Mouse (Mus musculus) liver, embryonic 15.5 days (tissue): ENCODE results near the gene Capn5. TPM values are rescaled to one million over a fixed set of nuclear protein-coding genes. Genes with fewer than 3 reads are reported as not detected.

ENCODE experiments used
- ATAC-seq: fragments of 200-750 bp; cut with Nextera tagmentation; 2 replicates; pipeline ENCODE4 v1.8.0; 2017; ENCODE audit warnings: moderate number of reproducible peaks, mild to moderate bottlenecking, moderate library complexity; ENCODE audit not compliant: insufficient read depth
- H3K27ac ChIP-seq: fragments of 300-500 bp; sonication (generic); replicated peaks from 2 replicates; pipeline ENCODE4 v1.5.1; 2015; ENCODE audit warnings: mild to moderate bottlenecking, inconsistent platforms
- H3K27me3 ChIP-seq: fragments of 300-500 bp; sonication (generic); 2 replicates; pipeline ENCODE4 v1.6.1; 2015; ENCODE audit warnings: mild to moderate bottlenecking, inconsistent platforms
- H3K36me3 ChIP-seq: fragments of 300-500 bp; sonication (generic); replicated peaks from 2 replicates; pipeline ENCODE4 v1.6.1; 2015; ENCODE audit warnings: moderate library complexity, mild to moderate bottlenecking, inconsistent platforms
- H3K4me1 ChIP-seq: fragments of 300-500 bp; sonication (generic); replicated peaks from 2 replicates; pipeline ENCODE4 v1.6.1; 2015; ENCODE audit warnings: inconsistent platforms
- H3K4me2 ChIP-seq: fragments of 300-500 bp; sonication (generic); 2 replicates; pipeline ENCODE4 v1.6.1; 2015; ENCODE audit warnings: moderate library complexity, mild to moderate bottlenecking, inconsistent platforms
- H3K4me3 ChIP-seq: fragments of 300-500 bp; sonication (generic); replicated peaks from 2 replicates; pipeline ENCODE4 v1.5.1; 2015; ENCODE audit warnings: mild to moderate bottlenecking, inconsistent platforms
- H3K9ac ChIP-seq: fragments of 300-500 bp; sonication (generic); 2 replicates; pipeline ENCODE4 v1.6.1; 2015; ENCODE audit warnings: moderate library complexity, mild to moderate bottlenecking, inconsistent platforms
- H3K9me3 ChIP-seq: fragments of 300-500 bp; sonication (generic); replicated peaks from 2 replicates; pipeline ENCODE4 v1.6.1; 2016; ENCODE audit warnings: inconsistent platforms
- WGBS: fragments of 180-500 bp; shearing (Covaris S2); methylation state at CpG from one replicate; pipeline ENCODE4 v1.1.7; 2015; ENCODE audit warnings: mixed read lengths; ENCODE audit not compliant: insufficient replicate concordance; 5-methylcytosine and 5-hydroxymethylcytosine counted together
- polyA plus RNA-seq: library from polyadenylated mRNA; unstranded; fragments of >200 nt; fragmentation: Nextera tagmentation; extraction: Ambion mirVana; gene quantifications from 2 replicates; pipeline ENCODE4 v1.2.1, GENCODE M21; 2015

Gene Capn5
- polyA plus RNA-seq, 1 experiment from 2014 or later, result 14.3 TPM

- Histone ChIP-seq H3K36me3 (peaks cover 54% of the 10 kb centered on the region), H3K4me1 (peaks cover 15% of the 10 kb centered on the region), H3K27ac (no peak overlapping the region), H3K9ac (no peak overlapping the region), H3K27me3 (no peaks in the 10 kb centered on the region), H3K9me3 (no peaks in the 10 kb centered on the region), H3K4me2 (no peak overlapping the region), H3K4me3 (no peak overlapping the region)
- ATAC-seq, result no peak
- 75% methylated on average over 10 of the region's 10 CpGs for WGBS
Measured at GRCm38 (mm10) chr7:98148721-98149407, 29.2 kb downstream of the Capn5 start.

GRCm38 (mm10) chr7:98147766-98148165 is 30.3 kb downstream of the Capn5 start:
- peaks cover 18% of the 10 kb centered on the region for H3K4me1 ChIP-seq
- H3K4me3 ChIP-seq, result no peak overlapping the region
- no peak overlapping the region for H3K4me2 ChIP-seq
- H3K27ac ChIP-seq, result no peak overlapping the region
- H3K9ac ChIP-seq, result no peak overlapping the region
- H3K36me3 ChIP-seq, result peaks cover 48% of the 10 kb centered on the region
- ATAC-seq, result no peak
- 83% methylated on average over 8 of the region's 8 CpGs for WGBS
- no peaks in the 10 kb centered on the region for H3K27me3 ChIP-seq
- no peaks in the 10 kb centered on the region for H3K9me3 ChIP-seq

DNA sequence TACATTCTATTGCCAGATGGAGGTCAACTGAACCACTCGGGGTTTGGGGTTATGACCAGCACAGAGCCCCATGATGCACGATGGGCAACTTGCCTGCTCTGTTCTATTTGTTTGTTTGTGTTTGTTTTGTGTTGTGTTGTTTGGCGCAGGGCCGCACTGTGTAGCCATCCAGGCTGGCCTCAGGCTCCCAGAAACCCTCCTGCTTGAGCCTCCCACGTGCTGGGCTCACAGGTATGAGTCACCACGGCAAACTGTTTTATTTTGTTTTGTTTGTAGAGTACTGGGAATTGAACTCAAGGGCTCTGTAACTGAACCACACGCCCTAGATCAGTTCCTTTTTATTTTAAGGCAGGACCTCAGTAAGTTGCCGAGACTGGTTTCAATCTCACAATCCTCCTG is 31.6 kb downstream of the Capn5 start:
- 73% methylated on average over 8 of the region's 8 CpGs for WGBS
- Histone ChIP-seq H3K27ac (no peak overlapping the region), H3K9me3 (no peaks in the 10 kb centered on the region), H3K36me3 (peaks cover 40% of the 10 kb centered on the region), H3K9ac (no peak overlapping the region), H3K4me2 (no peak overlapping the region), H3K4me1 (peaks cover 29% of the 10 kb centered on the region), H3K27me3 (no peaks in the 10 kb centered on the region), H3K4me3 (no peak overlapping the region)
- ATAC-seq, result no peak

DNA sequence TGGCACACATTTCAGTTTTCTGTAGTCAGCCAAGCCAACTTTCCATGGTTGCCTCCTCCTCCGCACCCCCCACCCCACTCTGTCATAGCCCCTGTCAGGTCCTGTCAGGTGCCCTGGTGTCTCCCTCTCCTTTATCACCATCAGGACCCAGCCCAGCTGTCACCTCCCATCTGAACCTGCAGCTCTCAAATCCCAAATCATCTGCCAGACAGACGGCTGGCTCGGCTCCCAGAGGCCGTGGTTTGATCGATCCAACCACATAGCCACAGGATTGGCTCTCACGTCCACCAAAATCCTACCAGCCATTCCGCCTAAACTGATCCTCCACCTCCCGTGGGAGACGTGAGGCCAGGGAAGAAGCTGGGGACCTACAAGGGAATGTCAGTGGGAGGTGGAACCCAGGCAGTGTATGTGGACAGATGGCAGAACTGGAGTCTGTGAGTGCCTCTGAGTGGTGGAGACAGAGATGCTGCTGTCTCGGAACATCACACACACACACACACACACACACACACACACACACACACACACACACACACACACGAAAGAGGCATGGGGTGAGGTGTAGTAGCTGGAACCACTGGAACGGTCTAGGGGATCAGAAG is 32.1 kb downstream of the Capn5 start:
- Histone ChIP-seq H3K27me3 (no peaks in the 10 kb centered on the region), H3K9me3 (no peaks in the 10 kb centered on the region), H3K36me3 (peaks cover 40% of the 10 kb centered on the region), H3K27ac (no peak overlapping the region), H3K4me2 (no peak overlapping the region), H3K4me1 (peaks cover 33% of the 10 kb centered on the region), H3K4me3 (no peak overlapping the region), H3K9ac (no peak overlapping the region)
- no peak for ATAC-seq
- 67% methylated on average over 12 of the region's 12 CpGs for WGBS

DNA sequence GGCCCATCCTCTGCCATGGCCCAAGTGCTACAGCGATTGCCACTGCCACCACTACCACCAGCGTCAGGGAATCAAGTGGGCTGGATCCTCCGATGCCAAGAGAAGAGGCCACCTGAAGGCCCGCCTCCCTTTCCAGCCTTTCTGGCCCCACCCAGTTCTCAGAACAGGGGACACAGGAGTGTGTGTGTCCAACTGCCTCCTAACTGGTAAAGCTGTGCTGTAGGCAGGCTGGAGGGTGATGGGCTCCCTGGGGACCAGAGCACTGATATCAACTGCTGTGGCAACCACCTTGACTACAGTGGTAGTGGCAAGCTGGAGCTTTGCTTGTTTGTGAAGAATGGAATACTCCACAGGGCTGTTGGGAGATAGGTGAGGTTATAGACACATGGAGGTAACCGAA is 32.7 kb downstream of the Capn5 start, which contains the start of gene Omp:
TSS of gene Omp (minus strand) at position 101 of the 400 bp plus-strand sequence.
- Histone ChIP-seq H3K9me3 (no peaks in the 10 kb centered on the region), H3K4me2 (no peak within 1 kb of the TSS), H3K27ac (no peak within 1 kb of the TSS), H3K9ac (no peak within 1 kb of the TSS), H3K4me3 (no peak within 1 kb of the TSS), H3K36me3 (peaks cover 38% of the 10 kb centered on the region), H3K27me3 (no peaks in the 10 kb centered on the region), H3K4me1 (peaks cover 35% of the 10 kb centered on the region)
- 70% methylated on average over 5 of the region's 5 CpGs for WGBS
- no peak for ATAC-seq

- ATAC-seq, result no peak
- no peaks in the 10 kb centered on the region for H3K27me3 ChIP-seq
- H3K9me3 ChIP-seq, result no peaks in the 10 kb centered on the region
- peaks cover 25% of the 10 kb centered on the region for H3K36me3 ChIP-seq
- no peak overlapping the region for H3K4me3 ChIP-seq
- H3K4me2 ChIP-seq, result no peak overlapping the region
- WGBS, result 69% methylated on average over 3 of the region's 3 CpGs
- no peak overlapping the region for H3K27ac ChIP-seq
- H3K9ac ChIP-seq, result no peak overlapping the region
- peaks cover 35% of the 10 kb centered on the region for H3K4me1 ChIP-seq
Measured at GRCm38 (mm10) chr7:98142648-98143047, 35.4 kb downstream of the Capn5 start.

DNA sequence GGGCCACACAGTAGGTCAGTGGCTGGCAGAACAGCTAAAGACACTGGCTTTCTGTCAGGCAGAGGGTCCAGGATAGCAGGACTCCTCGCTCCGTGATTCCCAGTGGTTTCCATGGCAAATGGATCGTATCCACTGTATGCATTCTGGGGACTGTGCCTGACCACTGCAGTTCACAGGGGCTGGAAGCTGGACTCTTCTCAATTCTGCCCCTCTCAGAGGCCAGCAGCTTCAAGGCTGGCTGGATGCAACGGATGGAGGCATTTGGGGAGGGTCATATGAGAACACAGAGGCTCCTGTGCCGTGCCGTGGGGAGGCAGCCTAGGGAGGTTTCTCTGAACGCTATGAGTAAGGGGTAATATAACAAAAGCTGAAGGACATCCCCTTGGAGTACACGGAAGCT is 35.8 kb downstream of the Capn5 start:
- no peak overlapping the region for H3K27ac ChIP-seq
- peaks cover 35% of the 10 kb centered on the region for H3K4me1 ChIP-seq
- no peaks in the 10 kb centered on the region for H3K27me3 ChIP-seq
- H3K4me3 ChIP-seq, result no peak overlapping the region
- H3K36me3 ChIP-seq, result peaks cover 23% of the 10 kb centered on the region
- H3K9me3 ChIP-seq, result no peaks in the 10 kb centered on the region
- no peak overlapping the region for H3K9ac ChIP-seq
- ATAC-seq, result no peak
- WGBS, result 78% methylated on average over 8 of the region's 8 CpGs
- H3K4me2 ChIP-seq, result no peak overlapping the region

DNA sequence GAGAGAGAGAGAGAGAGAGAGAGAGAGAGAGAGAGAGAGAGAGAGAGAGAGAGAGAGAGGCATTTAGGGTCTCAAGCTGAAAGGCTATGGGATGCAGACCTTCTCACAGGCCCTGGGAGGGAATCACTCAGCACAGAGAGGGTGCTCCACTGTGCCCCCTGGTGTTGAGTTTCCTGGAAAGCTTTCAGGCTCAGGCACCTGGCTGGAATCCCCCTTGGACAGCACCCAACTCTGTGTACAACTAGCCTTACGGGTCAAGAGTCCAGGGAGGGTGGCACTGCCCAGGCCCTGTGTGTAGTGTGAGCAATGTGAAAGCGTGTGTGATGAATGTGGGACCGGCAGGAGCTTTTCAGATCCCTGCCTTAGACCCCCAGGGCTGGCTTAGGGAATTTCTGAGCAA is 36.9 kb downstream of the Capn5 start:
- Histone ChIP-seq H3K4me1 (peaks cover 35% of the 10 kb centered on the region), H3K36me3 (peaks cover 15% of the 10 kb centered on the region)
- 75% methylated on average over 3 of the region's 3 CpGs for WGBS

GRCm38 (mm10) chr7:98140597-98140996 is 37.5 kb downstream of the Capn5 start:
- peak; percentile 73 for ATAC-seq
- H3K4me2 ChIP-seq, result no peak overlapping the region
- 16% methylated on average over 2 of the region's 2 CpGs for WGBS

More for the DNA sequence above, 36.9 kb downstream of the Capn5 start:
- no peaks in the 10 kb centered on the region for H3K9me3 ChIP-seq
- no peaks in the 10 kb centered on the region for H3K27me3 ChIP-seq
- no peak overlapping the region for H3K4me3 ChIP-seq
- ATAC-seq, result no peak; the same call in 1 of the 2 replicates
- H3K27ac ChIP-seq, result no peak overlapping the region
- H3K9ac ChIP-seq, result no peak overlapping the region
- no peak overlapping the region for H3K4me2 ChIP-seq

DNA sequence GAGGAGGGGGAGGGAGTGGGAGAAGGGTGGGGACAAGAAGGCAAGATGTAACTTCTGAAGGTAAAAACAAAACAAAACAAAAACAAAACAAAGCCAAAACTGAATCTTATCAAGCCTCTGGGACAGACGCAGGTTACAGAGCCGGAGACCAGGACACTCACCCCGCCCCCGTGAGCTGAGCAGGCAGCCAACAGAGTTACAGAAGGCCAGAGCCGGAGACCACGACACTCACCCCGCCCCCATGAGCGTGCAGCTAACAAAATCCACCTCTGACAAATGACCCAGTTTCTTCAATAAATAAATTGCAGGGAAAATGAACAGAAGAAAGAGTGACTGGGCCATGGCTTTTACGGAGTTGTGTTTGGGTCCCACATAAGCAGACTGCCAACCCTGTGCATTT is 38.9 kb downstream of the Capn5 start:
- H3K27ac ChIP-seq, result no peak overlapping the region
- 28% methylated on average over 9 of the region's 9 CpGs for WGBS
- no peak overlapping the region for H3K4me3 ChIP-seq
- H3K9me3 ChIP-seq, result no peaks in the 10 kb centered on the region
- H3K4me1 ChIP-seq, result peaks cover 30% of the 10 kb centered on the region
- no peak overlapping the region for H3K4me2 ChIP-seq
- no peak overlapping the region for H3K9ac ChIP-seq
- no peaks in the 10 kb centered on the region for H3K27me3 ChIP-seq
- ATAC-seq, result no peak
- H3K36me3 ChIP-seq, result peaks cover 16% of the 10 kb centered on the region

More at GRCm38 (mm10) chr7:98140597-98140996, 37.5 kb downstream of the Capn5 start:
- Histone ChIP-seq H3K4me3 (no peak overlapping the region), H3K36me3 (peaks cover 16% of the 10 kb centered on the region), H3K9ac (no peak overlapping the region), H3K27ac (0 out of 2 replicates have a peak overlapping the region, but pooled peaks have one; percentile 11), H3K27me3 (no peaks in the 10 kb centered on the region), H3K4me1 (peaks cover 32% of the 10 kb centered on the region), H3K9me3 (no peaks in the 10 kb centered on the region)

GRCm38 (mm10) chr7:98137995-98138394 is 40.1 kb downstream of the Capn5 start:
- 79% methylated on average over 2 of the region's 2 CpGs for WGBS
- H3K36me3 ChIP-seq, result peaks cover 15% of the 10 kb centered on the region; the same call in 1 of the 2 replicates
- no peak for ATAC-seq
- no peak overlapping the region for H3K4me3 ChIP-seq
- H3K4me1 ChIP-seq, result peaks cover 29% of the 10 kb centered on the region
- no peak overlapping the region for H3K9ac ChIP-seq
- H3K27me3 ChIP-seq, result no peaks in the 10 kb centered on the region
- H3K9me3 ChIP-seq, result no peaks in the 10 kb centered on the region
- H3K27ac ChIP-seq, result no peak overlapping the region
- H3K4me2 ChIP-seq, result no peak overlapping the region
